Mouse (Mus musculus) adrenal gland, postnatal 14 days (tissue): ENCODE measurements at regions not wholly inside any gene's neighbourhood (a gene's known extent, or its start where the extent isn't known, plus 50 kb on each side); places are given as distances from the start of the nearest gene placed in this dataset.

Experiments
- DNase-seq: peaks from one replicate; pipeline ENCODE4 v3.0.0; 2021; ENCODE audit warnings: mixed read lengths

GRCm38 (mm10) chr12:29122931-29123330 is 371.3 kb downstream of the Eipr1 start:
- DNase-seq: peak; percentile 56

GRCm38 (mm10) chr12:29124079-29124668 is 372.6 kb downstream of the Eipr1 start:
- peak; percentile 34 for DNase-seq

- peak; percentile 81 for DNase-seq
Observed at GRCm38 (mm10) chr12:29128844-29129243, 377.2 kb downstream of the Eipr1 start.

DNA sequence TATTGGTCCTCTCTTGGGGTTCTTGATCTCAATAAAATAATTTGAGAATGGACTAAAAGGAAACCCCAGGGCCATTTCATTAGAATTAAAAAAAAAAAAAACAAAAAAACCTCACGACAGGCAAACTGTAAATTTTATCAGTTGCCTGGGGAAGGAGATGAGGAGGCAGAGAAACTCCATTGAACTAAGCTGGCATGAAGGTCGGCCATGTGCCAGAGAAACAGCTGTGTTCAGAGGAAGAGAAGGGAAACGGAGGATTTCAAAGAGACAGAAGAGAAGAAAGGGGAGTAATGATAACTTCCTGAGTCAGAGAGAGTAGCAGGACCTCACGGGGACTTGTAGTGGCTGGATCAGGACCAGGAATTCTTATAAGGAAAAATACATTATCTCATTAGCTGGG is 377.7 kb downstream of the Eipr1 start:
- no peak for DNase-seq

GRCm38 (mm10) chr12:29134326-29134725 is 382.7 kb downstream of the Eipr1 start:
- no peak for DNase-seq

DNA sequence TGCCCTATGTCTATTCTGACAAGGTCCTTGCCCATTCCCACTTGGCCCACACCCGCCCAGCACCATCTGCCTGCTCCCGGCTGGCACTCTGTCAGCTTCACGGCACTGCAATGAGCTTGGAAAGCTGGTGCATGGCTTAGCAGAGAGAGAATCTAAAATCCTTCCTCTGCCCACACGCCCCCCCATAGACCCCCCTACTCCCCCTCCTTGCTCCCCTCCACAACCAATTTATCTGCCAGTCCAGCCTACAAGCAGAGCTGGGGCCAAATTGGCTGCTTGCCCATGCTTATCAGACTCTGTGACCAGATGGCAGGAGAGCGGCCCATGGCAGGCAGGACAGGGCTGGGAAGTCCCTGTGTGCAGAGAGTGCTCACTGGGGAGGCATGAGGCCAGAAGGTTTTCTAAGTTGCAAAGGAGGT is 385.3 kb downstream of the Eipr1 start:
- DNase-seq: peak; percentile 82

GRCm38 (mm10) chr12:29137455-29137854 is 385.9 kb downstream of the Eipr1 start:
- peak; percentile 41 for DNase-seq

DNA sequence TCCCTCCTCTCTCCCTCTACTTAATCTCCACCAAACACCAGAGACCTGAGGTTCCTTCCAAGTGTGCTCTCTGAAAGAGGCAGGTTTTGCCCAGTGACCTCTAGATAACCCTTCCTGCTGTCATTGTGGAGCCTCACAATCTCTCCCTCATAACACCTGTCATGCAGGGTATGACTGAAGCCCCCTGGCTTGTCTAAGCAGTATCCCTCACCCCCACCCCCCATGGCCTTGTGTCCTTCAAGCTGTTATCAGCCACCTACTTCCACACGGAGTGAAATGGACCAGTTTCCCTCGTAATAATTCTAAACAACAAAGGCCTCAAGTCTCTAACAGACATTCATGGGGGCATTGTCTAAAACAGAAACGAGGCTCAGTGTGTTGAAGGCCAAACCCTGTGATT is 387.6 kb upstream of the Myt1l start:
- DNase-seq: no peak

DNA sequence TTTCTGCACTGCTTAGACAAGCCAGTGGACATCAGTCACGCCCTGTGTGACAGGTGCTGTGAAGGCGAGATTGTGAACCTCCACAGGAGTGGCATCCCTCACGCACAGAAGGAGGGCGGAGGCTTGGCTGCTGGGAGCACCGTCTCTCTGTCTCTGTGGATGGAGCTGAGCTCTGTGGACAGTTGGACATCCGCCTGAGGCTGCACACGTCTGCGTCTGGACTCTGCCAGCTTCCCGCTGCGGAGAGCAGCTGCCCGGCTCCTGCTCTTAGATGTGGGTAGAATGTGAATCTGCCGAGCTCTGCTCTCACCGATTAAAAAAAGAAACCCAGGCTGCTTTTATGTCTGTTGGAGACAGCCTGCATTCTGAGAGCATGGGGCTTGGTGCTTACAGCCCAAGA is 387.1 kb upstream of the Myt1l start:
- peak; percentile 34 for DNase-seq

DNA sequence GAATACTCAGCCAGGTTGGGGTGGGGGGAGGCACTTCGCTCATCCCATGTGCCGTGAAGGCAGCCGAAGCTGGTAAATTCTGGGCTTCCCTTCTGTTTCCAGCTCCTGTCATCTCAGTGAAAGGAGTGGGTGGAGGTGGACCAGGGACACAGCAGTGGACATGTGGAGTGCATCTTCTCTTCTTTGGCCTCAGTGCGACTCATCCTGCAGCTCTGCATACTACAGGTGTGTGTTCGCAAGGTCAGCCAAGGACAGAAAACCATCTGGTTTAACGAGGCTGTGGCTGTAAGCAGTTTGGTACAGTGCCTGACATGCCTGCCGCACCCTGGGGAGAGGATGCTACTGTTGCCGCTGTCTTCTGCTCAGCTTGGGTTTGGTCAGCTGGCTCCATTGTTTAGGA is 386.3 kb upstream of the Myt1l start:
- DNase-seq: no peak

- DNase-seq: peak; percentile 18
Observed at GRCm38 (mm10) chr12:29143297-29143696, 384.9 kb upstream of the Myt1l start.

DNA sequence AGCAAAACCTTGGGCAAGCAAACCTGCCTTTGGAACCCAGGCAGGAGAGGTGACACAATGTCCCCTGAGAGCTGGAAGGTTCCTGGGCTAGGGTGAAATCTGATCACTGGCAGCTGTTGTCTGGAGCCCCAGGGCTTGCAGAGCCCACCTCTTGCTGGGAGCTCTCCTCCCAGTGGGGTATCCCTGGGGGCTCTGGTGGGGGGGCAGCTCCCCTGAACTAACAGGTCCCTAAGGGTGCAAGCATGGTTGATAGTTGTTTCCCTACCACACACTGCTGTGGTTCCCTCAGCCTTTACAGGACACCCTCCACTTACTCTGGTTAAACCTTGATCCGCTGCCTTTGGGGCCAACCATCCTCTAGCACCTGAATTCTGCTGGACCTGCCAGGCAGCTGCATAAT is 367.3 kb upstream of the Myt1l start:
- DNase-seq: no peak

- DNase-seq: no peak
Observed at GRCm38 (mm10) chr12:29161546-29161945, 366.6 kb upstream of the Myt1l start.

GRCm38 (mm10) chr12:29164701-29165100 is 363.5 kb upstream of the Myt1l start:
- no peak for DNase-seq

GRCm38 (mm10) chr12:29166316-29166715 is 361.9 kb upstream of the Myt1l start:
- DNase-seq: peak; percentile 17

GRCm38 (mm10) chr12:29167922-29168321 is 360.3 kb upstream of the Myt1l start:
- no peak for DNase-seq

- DNase-seq: peak; percentile 21
Observed at GRCm38 (mm10) chr12:29175698-29176440, 352.3 kb upstream of the Myt1l start.

DNA sequence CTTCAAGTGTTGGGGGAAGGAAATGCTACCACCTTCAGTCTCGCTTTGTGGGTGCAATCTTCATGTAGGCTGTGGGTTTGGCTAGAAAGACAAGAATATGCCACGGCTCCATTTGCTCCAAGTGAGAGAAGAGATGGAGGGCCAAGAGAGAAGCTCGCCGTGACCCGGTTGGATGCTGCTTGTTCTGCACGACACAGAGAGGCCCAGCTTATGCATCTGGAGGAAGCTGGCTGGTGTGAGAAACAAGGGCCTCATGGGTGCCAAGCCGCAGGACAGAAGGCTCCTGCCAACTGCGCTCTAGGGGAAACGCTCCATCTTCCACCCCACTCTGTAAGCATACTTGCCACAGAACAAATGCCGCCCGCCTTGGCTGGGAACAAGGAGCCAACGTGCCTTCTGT is 351.0 kb upstream of the Myt1l start:
- DNase-seq: no peak

DNA sequence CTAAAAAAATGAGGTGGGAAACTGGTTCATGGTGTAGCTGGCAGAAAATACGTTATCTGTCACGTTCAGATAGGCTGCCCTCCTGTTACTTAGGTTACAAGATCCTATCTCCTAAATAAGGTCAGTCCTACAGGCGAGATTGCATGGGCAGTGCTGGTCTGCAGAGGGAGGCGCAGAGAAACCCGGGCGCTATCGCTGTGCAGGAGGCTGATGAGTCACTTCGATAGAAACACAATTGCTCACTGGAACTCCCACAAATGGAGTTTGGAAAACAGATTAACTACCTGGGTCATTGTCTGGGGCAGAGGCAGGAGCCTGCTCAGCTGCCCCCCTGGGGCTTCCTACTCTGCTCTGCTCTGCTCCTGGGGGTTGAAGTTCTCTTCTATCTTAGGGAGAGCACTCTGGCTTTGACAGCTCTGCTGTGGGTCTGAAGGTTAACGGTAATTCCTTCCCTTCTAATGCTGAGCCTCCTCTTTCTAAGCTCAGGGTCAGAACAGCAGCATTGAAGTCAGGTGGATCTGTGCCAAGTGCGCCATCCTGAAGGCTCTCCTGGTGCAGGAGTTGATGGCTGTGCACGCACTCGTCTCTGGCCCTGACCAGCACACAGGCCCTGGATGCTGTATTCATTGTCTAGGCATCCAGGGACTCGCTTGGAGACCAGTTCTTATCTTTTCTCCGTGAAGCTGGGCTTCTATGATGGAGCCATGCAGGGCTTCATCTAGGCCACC is 349.9 kb upstream of the Myt1l start:
- DNase-seq: peak; percentile 79

DNA sequence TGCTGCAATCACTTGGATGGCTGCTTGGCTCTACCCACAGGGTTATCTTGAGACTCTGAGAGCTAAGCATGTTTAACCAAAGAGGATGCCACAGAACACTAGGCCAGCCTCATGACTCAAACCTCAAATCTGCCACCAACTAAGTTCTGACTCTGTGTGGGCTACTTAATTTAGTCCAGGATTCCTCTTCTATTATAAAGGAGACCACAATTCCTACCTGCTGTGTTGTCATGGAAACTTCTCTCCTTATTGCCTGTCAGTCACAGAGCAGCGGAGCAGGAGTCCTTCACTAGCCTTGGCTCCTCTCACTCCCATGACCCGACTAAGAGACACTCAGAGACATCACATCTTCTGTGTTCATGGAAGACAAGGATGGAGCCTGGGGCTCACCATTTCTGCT is 348.8 kb upstream of the Myt1l start:
- no peak for DNase-seq

- peak; percentile 25 for DNase-seq
Observed at GRCm38 (mm10) chr12:29180576-29180975, 347.6 kb upstream of the Myt1l start.

GRCm38 (mm10) chr12:29187619-29188018 is 340.6 kb upstream of the Myt1l start:
- no peak for DNase-seq

GRCm38 (mm10) chr12:29192391-29192790 is 335.8 kb upstream of the Myt1l start:
- DNase-seq: peak; percentile 60
